Mouse (Mus musculus): Measurements from ENCODE around the gene Pfn3.

The Pfn3 gene

DNA sequence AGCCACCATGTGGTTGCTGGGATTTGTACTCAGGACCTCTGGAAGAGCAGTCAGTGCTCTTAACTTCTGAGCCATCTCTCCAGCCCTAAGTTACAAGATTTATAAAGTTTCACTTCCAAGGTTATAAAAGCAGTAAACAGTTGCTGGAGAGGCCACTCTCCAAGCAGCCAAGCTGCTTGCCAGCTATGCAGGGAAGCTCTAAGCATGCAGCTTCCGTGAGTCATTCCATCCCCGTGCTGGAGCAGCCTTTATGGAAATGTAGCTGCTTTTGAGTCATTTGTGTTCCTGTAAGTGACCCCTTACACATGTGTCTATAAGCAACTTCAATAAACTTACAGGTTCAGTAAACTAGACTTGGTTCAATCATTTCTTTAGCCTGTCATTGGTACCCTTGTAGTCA is 15.5 kb upstream of the Pfn3 start:
- no peak for DNase-seq (ENCODE audit: extremely low read depth, low read depth)

DNA sequence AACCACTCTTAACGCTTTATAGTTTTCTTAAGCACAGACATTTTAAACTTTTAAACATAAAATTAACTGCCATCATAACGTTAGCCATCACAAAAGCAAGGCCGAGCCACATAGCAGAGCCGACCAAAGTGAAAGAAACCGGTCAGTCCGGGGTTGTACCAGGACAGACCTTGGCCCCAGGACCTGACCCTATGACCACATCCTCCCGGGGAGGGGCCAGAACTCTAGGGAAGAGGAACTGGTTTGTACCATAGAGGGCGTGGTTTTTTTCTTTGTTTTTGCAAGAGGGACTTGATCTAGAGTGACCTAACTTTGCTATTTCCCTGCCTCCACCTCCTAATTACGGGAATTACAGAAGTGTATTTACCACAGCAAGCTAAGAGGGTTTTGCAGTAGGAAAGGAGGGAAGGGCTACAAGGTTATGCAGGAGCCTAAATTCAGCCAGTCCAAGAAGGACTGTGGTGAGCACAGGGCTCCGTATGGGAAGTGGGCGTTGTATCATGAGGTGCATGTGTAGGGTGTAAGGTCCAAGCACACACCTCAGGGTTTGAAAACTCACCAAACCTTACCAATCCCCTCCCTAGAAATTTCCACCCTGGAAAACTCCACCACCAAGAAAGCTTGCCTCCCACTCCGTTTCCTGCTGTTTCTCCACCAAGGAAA is 14.3 kb upstream of the Pfn3 start:
- DNase-seq (ENCODE audit: extremely low read depth, low read depth): no peak

DNA sequence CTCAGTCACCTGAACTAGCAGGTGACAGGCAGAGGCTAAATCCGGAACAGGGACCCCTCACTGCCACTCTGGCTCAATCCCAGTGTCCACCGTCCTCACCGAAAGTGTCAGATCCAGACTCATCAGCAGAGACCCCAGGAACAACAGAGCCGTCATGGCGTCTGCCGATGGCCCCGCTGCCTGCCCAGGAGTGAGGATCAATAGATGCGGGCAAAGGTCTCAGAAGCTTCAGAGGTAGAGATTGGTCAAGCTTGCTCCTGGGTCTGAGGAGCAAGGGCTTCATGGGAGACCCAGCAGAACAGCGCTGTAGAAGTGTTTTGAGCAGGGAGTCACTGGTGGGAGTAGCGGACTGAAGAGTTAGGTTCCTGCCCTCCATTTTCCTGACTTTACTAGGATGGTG is 11.6 kb upstream of the Pfn3 start, which contains the start of gene F12:
F12 (minus strand) TSS at position 181 of the 400 bp plus-strand sequence.
- DNase-seq (ENCODE audit: extremely low read depth, low read depth): no peak

DNA sequence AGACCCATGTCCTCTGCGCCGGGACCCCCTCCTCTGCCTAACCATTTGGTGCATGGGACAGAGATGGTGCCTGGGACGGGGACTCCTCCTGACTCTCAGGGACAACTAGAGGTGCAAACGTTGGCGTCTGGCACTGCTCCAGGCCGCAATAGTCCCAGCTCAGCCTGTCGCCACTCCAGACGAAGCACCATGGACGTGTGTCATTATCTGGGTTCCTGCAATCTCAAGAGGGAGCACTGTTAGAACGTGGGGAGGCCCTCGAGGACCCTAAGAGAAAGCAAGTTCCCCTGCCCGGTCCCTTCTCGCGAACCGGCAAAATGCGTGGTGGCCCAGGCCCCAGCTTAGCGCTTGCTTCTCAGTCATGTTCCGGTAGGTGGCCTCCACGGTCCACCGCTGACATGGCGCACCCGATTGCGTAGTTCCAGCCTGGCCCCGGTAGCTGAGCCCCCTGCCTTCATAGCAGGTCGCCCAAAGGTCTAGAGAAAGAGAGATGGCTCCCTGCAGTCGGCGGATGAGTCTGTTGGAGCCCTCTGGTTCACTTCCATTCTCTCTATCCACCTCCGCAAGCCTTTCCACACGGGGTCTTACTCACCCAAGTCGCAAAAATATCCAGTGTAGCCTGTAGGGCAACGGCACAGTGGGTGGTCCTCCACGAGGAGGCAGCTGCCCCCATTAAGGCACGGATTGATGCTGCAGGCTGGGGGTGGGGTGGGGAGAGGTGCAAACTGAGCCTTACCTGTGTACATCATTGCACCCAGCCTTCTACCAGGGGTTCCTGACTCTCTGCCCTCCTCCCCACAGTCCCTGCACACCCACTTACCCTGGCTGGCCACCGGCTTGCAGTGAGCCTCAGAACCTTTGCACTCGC is 6.1 kb upstream of the Pfn3 start:
- DNase-seq (ENCODE audit: extremely low read depth, low read depth): no peak

DNA sequence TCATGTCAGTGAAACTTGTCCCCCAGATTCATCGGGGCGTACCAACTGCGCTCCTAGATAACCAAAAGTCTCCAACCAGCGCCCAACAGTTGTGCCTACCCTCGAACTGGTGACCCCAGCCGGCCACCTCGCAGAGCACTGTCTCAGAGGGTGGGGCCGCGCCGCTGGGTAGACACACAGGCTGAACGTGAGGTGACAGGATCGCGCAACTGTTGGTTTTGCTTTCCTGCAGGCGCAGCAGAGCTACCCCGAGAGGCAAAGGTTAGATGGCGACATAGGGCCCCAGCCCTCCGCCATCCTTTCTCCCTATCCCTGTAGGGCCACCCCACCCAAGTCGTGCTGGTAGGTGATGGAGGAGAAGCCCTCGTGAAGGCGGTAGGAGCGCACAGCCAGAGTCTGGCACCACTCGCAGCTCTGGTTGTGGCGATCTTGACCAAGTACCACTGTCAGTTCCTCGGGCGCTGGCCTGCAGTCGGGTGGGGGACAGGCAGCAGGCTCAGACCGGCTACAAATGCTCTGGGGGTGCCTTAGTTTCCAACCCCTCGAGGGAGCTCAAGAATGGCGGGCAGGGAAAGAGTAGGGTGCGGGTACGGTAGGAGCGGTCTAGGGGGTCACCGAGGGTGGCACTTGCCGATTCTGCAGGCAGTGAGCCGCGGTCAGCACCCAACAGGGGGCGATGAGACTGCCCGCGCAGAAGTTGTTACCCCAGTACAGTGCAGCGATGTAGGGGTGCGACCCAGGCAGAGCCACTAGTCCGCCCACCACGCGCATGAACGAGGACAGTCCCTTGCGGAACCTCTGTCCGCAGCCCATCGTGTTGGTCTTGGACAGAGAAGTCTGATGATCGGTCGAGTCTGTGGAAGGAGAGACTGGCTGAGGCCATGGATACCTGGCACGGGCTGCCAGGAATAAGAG is 5.2 kb upstream of the Pfn3 start:
- no peak for DNase-seq (ENCODE audit: extremely low read depth, low read depth)

DNA sequence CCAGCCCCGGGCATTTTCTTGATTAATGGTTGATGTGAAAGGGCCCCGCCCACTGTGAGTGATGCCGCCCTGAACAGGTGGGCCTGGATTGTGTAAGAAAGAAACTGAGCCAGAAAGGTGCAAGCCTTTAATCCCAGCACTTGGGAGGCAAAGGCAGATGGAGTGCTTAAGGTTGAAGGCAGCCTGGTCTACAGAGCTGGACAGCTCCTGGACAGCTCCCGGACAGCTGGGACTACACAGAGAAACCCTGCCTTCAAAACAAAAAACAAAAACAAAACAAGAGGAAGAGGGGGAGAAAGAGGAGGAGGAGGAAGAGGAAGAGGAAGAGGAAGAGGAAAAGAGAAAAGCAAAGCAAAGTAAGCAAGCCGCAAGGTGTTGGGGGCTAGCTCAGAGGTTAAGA is 4.1 kb upstream of the Pfn3 start:
- DNase-seq (ENCODE audit: extremely low read depth, low read depth): no peak

DNA sequence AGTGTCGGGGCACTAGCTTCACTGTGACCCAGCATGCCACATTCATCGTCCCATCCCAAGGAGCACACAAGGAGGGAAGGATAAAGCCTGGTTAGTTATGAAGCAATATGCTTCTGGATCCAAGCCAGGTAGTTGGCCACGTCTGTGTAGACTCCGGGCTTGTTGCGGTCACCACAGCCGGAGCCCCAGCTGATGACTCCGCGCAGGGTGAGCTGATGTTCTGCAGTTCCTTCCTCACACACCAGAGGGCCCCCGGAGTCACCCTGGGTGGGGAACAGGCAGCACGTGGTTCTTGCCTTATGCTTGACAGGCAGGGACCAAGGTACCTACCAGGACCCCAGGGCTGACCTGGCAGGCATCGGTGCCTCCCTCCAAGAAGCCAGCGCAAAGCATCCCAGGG is 3.0 kb upstream of the Pfn3 start:
- DNase-seq (ENCODE audit: extremely low read depth, low read depth): peak; percentile 69

DNA sequence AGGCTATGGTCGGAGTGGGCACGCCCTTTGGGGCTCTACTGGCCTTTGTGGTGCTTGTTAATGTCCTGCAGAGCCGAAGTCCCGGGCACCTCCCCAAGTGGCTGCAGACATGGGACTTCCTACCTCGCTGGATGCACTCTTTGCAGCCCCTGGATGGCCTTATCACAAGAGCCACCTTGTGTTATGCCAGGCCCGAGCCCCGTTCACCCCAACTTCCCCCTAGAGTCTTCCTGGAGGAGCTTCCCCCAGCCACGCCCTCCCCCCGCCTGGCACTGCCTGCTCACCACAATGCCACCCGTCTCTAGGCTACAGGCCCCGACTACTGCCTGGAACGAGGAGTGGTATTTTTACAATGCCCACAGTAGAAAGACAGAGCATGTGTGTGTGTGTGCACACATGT is 1.7 kb downstream of the Pfn3 start:
- peak; percentile 80 for DNase-seq (ENCODE audit: extremely low read depth, low read depth)

DNA sequence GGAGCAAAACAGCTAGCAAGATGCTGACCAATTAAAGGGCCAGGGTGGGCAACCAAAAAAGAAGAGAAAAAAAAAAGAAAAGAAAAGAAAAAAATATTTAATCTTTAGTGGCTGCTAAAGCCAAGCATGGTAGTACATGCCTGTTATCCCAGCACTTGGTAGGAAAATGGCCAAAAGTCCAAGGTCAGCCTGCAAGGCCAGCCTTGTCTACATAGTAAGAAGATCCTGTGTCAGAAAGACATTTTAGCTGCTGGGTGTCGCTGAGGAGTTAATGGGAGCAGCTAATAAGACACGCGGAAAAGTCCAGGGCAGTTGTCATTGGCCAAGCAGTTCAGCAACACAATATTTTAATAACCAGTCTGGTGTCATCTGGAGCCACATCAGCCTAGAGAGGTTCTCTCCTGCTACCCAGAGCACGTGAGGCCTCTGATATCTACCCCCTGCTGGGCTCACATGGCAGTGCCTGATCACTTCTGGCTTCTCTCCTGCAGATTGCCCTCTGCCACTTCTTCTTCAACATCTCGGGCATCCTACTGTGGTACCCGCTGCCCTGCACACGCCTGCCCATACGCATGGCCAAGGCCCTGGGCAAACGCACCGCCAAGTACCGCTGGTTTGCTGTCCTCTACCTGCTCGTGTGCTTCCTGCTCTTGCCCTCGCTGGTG is 2.3 kb downstream of the Pfn3 start:
- no peak for DNase-seq (ENCODE audit: extremely low read depth, low read depth)

DNA sequence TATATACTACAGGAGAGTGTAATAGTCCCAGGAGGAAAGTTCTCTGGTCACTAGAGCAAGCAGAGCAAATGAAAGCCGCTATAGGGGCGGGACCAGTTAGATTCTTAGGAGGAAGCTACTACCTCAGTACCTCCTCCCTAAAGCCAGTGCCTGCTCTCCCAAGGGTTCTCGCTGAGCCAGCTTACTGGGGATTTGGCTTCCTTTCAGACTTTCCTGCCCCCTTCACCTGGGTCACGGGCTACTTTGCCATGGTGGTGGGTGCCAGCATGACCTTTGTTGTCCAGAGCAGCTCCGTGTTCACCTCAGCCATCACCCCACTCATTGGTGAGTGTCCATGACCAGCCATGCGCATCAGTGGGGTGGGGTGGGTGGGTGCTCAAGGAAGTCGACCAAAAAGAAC is 3.2 kb downstream of the Pfn3 start:
- DNase-seq (ENCODE audit: extremely low read depth, low read depth): no peak

DNA sequence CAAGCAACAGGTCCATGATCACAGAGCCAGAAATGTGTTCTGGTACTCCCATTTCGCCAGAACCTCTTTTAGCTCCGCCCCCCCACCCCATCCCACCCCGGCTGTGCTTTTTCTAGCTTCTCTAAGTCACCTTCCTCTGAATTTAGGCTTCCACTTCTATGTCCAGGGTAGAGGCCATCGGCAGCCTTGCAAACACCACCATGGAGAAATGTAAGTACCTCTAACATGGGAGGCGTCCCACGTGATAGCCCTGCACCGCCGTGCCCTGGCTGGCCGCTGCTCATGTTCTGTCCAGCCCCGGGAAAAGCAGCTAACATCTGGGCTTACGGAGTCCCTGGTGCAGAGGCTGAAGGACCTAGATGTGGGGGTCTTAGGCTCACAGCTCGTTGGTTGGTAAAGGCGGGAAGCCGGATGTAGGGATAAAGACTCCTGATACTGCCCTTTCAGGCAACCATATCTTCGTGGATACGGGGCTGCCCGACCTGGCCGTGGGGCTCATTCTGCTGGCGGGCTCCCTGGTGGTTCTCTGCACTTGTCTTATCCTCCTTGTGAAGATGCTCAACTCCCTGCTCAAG is 6.4 kb downstream of the Pfn3 start:
- DNase-seq (ENCODE audit: extremely low read depth, low read depth): no peak

DNA sequence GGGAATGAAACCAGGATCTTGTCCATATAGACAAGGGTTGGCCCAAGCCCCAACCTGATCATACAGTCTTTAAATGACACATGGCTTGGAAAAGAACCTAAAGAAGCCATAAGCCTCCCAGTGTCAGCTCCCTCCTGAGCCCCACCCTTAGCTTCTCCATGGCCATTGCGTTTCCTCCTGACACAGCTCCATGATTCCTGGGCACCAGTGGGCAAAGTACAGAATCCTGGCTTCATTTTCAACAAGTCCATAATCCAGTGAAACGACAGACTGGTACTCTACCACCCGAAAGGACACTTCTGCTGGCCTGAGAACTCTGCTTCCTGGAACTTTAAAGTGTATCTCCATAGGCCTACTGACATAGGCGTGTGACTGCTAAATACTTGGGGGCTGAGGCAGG is 7.7 kb downstream of the Pfn3 start:
- DNase-seq (ENCODE audit: extremely low read depth, low read depth): no peak

DNA sequence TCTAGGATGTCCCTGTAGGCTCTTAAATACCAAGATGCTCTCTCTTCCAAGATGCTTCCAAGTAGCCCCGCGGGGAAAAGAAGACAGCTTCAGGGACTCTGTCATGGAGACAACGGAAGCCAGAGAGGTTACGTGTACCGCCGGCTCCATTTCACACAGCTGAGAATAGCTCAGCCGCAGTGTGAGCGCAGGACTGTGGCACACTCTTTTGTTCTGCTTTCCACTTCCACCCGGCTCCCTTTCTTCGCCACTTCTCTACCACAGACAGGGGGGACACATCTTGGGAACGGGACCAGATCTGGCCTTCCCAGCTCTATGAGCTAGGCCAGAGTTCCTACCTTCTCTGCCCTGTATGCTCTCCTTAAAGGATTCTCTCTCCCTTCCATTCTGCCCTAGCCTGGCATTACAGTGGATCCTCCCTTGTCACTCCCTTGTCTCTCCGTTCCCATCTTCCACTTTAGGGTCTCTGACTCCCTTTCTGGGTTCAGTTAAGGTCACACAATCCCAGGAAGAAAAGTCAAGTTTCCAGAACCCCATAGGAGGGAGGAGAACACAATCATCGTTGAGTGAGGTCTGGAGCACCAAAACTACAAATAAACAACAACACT is 9.1 kb downstream of the Pfn3 start:
- DNase-seq (ENCODE audit: extremely low read depth, low read depth): no peak

DNA sequence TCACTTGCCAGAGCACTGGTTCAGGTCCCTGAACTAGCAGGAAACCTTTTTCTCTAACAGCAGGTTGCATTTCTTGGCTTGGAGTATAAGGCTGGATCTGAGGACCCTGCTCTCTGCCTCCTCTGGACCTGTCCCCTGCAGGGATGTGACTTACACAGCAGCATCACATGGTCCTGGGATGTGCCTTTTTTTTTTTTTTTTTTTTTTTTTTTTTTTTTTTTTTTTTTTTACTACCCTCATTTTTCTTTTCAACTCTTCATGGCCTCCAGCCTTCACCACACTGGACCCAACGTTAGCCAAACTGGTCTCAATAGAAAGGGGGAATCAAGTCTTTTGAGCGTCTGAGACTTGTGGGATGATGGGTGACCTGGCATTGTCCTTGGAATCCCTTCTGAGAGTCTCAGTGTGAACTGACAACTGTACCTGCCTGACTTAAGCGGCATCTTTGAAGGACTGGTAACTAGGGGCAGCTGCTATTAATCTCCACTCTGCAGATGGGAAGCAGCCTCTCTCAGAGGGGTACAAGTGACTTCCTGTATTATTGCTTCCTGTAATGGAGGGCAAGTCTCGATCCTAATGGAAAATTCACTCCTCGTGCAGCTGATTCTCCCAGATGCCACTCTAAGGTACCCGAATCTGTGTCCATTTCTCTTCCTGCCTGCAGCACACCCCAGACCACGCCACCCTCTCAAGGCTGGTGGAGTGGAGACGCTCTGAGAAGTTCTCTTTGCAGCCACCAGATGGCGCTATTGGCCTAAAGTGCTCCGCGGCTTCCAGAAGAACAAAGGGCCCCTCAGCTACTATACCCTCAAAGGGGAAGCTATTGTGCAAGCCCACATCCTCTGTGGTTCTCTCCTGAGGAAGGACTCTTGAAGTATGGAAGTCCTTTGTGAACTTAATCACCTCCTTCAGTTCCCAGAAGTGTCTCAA is 9.9 kb downstream of the Pfn3 start:
- DNase-seq (ENCODE audit: extremely low read depth, low read depth): peak; percentile 84

DNA sequence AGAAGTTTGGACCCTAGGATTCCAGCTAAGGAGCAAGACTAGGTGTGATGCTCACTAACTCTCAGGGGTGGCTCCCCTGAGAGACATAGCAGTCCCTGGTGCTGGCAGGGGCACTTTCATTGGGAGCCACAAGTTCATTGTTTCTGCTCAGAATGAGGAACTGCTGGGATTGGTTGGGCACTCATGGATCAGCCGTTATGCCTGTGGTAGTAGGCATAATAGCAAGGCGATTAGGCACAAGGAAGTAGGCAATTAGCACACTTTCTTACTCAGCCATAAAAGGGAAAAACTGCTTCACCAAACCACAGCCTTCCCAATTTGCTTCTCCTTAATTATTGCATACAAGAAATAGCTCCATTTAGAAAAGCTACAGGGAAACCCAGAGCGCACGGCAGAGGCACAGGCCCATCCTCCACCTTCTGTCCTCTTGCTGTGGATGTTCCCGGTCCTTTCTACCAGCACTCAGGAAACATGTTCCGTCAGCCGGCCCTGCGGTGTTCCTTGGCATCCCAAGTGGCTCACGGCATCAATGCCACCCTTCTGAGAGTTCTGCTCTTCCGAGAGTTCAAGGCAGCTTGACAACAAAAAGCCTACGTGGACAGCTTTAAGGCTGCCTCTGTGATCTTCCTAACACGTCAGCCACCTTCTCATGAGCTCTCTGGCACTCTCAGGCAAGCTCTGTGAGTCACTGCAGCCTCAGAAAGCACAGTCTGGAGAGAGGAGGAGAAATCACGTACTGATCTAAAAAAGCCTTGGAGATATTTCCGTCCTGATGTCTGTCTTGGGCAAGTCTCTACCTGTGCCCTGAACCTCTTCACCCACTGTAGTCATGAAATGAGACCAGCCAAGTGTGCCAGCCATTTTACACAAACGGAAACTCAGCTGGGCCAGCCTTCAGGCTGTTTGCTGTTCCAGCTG is 10.8 kb downstream of the Pfn3 start:
- no peak for DNase-seq (ENCODE audit: extremely low read depth, low read depth)

DNA sequence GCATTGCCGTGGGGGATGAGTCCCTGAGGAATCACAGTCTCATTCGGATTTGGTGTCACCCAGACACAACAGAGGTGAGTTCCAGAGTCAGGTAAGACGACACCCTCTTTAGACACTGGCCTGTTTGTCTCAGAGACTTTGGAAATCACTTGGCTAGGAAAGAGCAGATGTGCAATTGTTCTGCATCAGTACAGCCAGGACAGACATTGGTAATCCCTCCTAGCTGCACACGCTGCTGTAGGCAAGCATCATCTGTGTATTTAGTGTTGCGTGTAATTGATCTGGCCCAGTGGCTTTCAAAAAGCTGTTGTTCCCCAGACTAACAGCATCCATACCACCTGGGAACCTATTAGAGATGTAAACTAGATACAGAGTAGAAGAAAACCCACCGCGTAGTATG is 11.8 kb downstream of the Pfn3 start:
- no peak for DNase-seq (ENCODE audit: extremely low read depth, low read depth)

DNA sequence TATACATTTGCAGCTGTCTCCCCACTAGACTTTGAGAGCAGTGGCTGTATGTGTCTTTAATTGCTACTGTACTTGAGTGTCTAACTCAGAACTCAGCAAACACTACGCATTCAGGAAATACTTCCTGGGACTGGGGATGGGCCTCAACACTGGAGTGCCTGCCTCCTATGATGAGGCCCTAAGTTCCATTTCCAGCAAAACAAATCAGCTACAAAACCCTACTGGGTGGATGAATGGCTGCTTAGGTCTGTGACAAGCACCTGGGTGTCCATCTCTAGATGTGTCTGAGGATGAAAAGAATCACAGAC is 15.0 kb downstream of the Pfn3 start:
- no peak for DNase-seq (ENCODE audit: extremely low read depth, low read depth)

DNA sequence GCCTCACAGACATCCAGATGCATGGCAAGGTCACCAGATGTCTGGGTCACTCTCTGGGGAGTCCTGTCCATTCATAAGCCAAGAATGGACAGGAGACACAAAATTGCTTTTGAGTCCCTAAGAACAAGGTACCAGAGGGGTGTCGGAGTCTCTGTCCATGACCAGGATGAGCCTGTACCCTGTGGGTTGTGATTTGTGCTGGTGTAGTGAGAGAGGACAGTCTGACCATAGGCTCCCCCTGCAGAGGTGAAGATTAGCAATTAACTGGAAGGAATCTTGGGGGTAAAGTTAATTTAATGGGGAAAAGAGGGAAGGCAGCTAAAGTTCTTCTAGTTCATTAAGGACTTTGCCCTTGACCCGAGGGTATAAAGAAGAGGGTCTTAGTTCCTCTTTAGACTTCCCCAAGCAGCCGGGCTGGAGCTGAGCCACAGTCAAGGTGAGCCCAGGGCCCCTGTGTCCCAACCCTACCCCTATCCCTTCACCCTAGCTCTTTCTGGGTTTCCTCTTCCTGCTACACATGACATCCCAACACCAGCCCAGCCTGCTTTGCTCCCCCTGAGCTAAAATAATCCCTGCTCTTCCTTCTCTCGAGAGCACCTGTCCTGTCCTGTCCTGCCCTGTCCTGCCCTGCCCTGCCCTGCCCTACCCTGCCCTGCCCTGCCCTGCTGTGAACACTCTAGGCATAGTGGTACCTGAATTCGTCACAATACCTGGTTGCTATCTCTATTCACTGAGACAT is 15.6 kb downstream of the Pfn3 start:
- DNase-seq (ENCODE audit: extremely low read depth, low read depth): no peak

All from MEL-GATA-1-ER (cell line).